Mouse (Mus musculus) urinary bladder, adult 18-20 months (tissue): Measurements from ENCODE around the gene Olfr148.

ENCODE experiments used
- DNase-seq, 2 experiments: peaks; one replicate each; pipeline ENCODE4 v3.0.0; 2022; ENCODE audit warnings: low spot score in 2 of 2, mixed read lengths in 2 of 2

Gene Olfr148

GRCm38 (mm10) chr9:39610355-39610754, at the start of gene Olfr148:
Olfr148 (plus strand) TSS chr9:39610655.
- DNase-seq: no peak

- DNase-seq: no peak
Measured at GRCm38 (mm10) chr9:39575469-39575868, 35.0 kb upstream of the Olfr148 start, which contains the start of gene Olfr959. Olfr959 (minus strand) TSS chr9:39575569.

GRCm38 (mm10) chr9:39577050-39577449, 33.4 kb upstream of the Olfr148 start:
- no peak for DNase-seq

- DNase-seq: no peak
Measured at GRCm38 (mm10) chr9:39602536-39603332, 7.7 kb upstream of the Olfr148 start.

- DNase-seq: no peak
Measured at GRCm38 (mm10) chr9:39603333-39603845, 7.1 kb upstream of the Olfr148 start.

GRCm38 (mm10) chr9:39603999-39604453, 6.4 kb upstream of the Olfr148 start, which contains the start of gene AW551984:
AW551984 (minus strand) TSS chr9:39604403.
- peak in 1 of 2 experiments; percentile 1 for DNase-seq

- no peak for DNase-seq
Measured at GRCm38 (mm10) chr9:39608497-39608896, 2.0 kb upstream of the Olfr148 start.

GRCm38 (mm10) chr9:39611953-39612352, 1.5 kb downstream of the Olfr148 start:
- no peak for DNase-seq

GRCm38 (mm10) chr9:39621073-39621472, 10.6 kb downstream of the Olfr148 start, which contains the start of gene Olfr960:
Olfr960 (plus strand) TSS chr9:39621373.
- no peak for DNase-seq

GRCm38 (mm10) chr9:39623783-39624182, 13.3 kb downstream of the Olfr148 start:
- no peak for DNase-seq

- no peak for DNase-seq
Measured at GRCm38 (mm10) chr9:39624711-39625110, 14.3 kb downstream of the Olfr148 start.

GRCm38 (mm10) chr9:39629069-39629468, 18.6 kb downstream of the Olfr148 start:
- no peak for DNase-seq

- DNase-seq: no peak
Measured at GRCm38 (mm10) chr9:39633913-39634594, 23.6 kb downstream of the Olfr148 start.

GRCm38 (mm10) chr9:39644785-39645184, 34.3 kb downstream of the Olfr148 start, which contains the start of gene Olfr961:
Olfr961 (plus strand) TSS chr9:39645085.
- DNase-seq: no peak

- DNase-seq: no peak
Measured at GRCm38 (mm10) chr9:39647382-39647781, 36.9 kb downstream of the Olfr148 start.

- no peak for DNase-seq
Measured at GRCm38 (mm10) chr9:39654756-39655396, 44.4 kb downstream of the Olfr148 start.
